Mouse (Mus musculus) testis, adult 2 months (tissue): Measurements from ENCODE around the gene Mxi1. TPM values are rescaled to one million over a fixed set of nuclear protein-coding genes. Genes with fewer than 3 reads are reported as not detected.
A peak's percentile ranks its signal among the peaks of the same experiment; 100 is the strongest.

ENCODE experiments used
- H3K27ac ChIP-seq: fragments of 200-500 bp; 2 replicates; pipeline ENCODE4 v1.5.1; 2012; ENCODE audit warnings: low read depth, low read length; ENCODE audit not compliant: control insufficient read depth, insufficient read depth
- H3K27me3 ChIP-seq: fragments of 200-500 bp; 2 replicates; pipeline ENCODE4 v1.6.1; 2012; ENCODE audit warnings: mild to moderate bottlenecking, low read length, moderate library complexity; ENCODE audit not compliant: control insufficient read depth, insufficient read depth
- H3K36me3 ChIP-seq: fragments of 200-500 bp; 2 replicates; pipeline ENCODE4 v1.6.1; 2012; ENCODE audit warnings: mild to moderate bottlenecking, low read length; ENCODE audit not compliant: control insufficient read depth, insufficient read depth
- H3K4me1 ChIP-seq: fragments of 200-500 bp; 2 replicates; pipeline ENCODE4 v1.6.1; 2012; ENCODE audit warnings: low read length; ENCODE audit not compliant: control insufficient read depth, insufficient read depth
- H3K4me3 ChIP-seq: fragments of 200-500 bp; 2 replicates; pipeline ENCODE4 v1.5.1; 2012; ENCODE audit warnings: low read depth, mild to moderate bottlenecking, low read length, moderate library complexity, mixed read lengths; ENCODE audit not compliant: control insufficient read depth
- CTCF ChIP-seq: fragments of 200-500 bp; IDR thresholded peaks from 2 replicates; pipeline ENCODE4 v1.5.1; 2012; ENCODE audit warnings: low read depth, mild to moderate bottlenecking, inconsistent platforms, low read length, moderate library complexity; ENCODE audit not compliant: control insufficient read depth, insufficient read depth, insufficient replicate concordance
- POLR2A ChIP-seq: fragments of 200-500 bp; IDR thresholded peaks from 2 replicates; pipeline ENCODE4 v1.6.1; 2012; ENCODE audit warnings: low read depth, mild to moderate bottlenecking, inconsistent platforms, low read length, moderate library complexity; ENCODE audit not compliant: control insufficient read depth
- polyA plus RNA-seq: library from polyadenylated mRNA; depleted of rRNA; stranded (reverse); fragments of >200 nt; gene quantifications from 2 replicates; pipeline ENCODE4 v1.2.3, GENCODE M21; 2012

Gene Mxi1
- polyA plus RNA-seq, 1 experiment = 54.8 TPM

DNA sequence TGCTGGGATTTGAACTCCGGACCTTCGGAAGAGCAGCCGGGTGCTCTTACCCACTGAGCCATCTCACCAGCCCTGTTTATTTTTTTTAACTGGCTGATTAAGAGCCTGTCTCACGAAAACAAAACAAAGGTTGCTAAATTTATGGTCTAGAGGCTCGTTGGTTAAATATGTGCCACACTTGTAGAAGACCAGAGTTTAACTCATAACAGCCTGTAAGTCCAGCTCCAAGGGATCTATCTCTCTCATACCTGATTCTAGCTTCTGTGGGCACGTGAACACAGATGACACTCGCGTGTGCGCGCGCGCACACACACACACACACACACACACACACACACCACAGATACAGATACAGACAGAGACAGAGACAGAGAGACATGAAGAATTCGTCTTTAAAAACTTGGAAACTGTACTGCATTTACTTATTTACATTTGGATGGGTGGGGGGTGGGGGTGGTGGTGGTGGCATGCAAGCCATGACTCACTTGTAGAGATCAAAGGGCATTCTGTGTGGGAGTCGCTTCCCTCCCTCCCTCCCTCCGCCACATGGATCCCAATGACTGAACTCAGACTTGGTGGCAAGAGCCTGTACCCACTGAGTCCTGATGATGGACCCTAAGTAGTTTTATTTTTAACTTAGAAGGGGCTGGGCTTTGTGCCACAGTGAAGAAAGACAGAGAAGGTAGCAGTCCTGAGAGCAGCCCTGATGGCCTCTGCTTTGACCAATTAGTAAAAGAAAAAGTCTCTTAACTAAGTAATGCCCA is 103.5 kb downstream of the Mxi1 start:
- H3K27ac ChIP-seq = no peak overlapping the region
- H3K4me1 ChIP-seq = peaks cover 11% of the 10 kb centered on the region
- no peaks in the 10 kb centered on the region for H3K36me3 ChIP-seq
- TF ChIP-seq POLR2A = no peak
- TF ChIP-seq CTCF = no peak
- H3K27me3 ChIP-seq = no peaks in the 10 kb centered on the region
- H3K4me3 ChIP-seq = no peak overlapping the region

DNA sequence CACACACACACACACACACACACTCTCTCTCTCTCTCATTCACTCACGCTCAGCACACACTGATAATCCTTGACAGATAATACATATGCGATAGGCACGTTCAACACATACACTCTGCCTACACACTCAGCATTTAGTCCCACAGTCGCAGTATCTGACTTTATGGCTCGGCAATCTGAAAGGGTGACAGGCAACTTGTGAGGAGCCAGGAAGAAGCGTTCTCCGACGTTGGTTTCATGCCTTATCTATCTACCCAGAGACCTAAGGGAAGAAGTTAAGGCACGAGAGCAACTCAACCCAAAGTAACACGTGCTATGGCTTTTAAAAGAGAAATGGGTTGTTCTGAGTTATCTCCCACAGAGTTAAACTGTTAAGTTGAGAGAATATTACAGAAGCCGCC is 104.3 kb downstream of the Mxi1 start:
- no peak overlapping the region for H3K4me3 ChIP-seq
- no peaks in the 10 kb centered on the region for H3K27me3 ChIP-seq
- no peaks in the 10 kb centered on the region for H3K36me3 ChIP-seq
- H3K4me1 ChIP-seq = peaks cover 11% of the 10 kb centered on the region
- H3K27ac ChIP-seq = no peak overlapping the region
- TF ChIP-seq POLR2A (no peak), CTCF (no peak)

DNA sequence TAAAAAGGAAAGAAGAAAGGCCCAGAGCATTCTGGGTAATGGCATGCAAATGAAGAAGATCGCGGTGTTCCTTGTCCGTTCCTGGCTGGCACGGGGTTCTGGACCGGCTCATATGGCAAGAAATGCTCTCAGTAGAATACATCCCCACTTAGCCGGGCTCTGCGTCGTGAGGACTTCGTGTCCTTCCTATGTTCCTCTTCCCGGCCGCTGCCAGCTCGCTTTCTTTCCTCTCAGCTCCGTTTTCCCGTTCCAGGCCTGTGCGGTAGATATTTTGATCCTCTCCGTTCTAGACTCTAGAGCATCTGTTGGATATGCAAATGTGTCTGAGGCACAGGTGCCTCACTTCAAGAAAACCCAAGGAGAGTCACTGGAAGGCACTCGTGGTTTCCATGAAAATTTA is 104.9 kb downstream of the Mxi1 start:
- 0 out of 2 replicates have a peak, but pooled peaks have one; percentile 17 for TF ChIP-seq POLR2A
- TF ChIP-seq CTCF = no peak
- peak overlapping the region; percentile 87 for H3K4me3 ChIP-seq
- no peaks in the 10 kb centered on the region for H3K27me3 ChIP-seq
- H3K27ac ChIP-seq = peak overlapping the region; percentile 73
- peaks cover 8% of the 10 kb centered on the region for H3K4me1 ChIP-seq
- no peaks in the 10 kb centered on the region for H3K36me3 ChIP-seq

DNA sequence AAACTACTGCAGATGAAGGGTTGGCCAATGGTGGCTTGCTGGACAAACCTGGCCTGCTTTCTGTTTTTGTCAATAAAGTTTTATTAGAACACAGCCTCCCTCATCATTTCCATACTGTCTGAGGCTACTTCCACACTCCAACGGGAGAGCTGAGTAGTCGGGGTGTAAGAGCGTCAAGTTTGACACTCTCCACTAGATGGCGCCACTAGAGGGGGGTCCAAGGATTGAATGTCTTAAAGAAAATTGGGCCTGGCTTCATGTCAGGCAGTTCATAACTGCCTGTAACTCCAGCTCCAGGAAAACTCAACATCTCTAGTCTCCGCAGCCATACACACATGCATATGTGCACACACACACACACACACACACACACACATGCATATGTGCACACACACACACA is 109.5 kb downstream of the Mxi1 start:
- no peaks in the 10 kb centered on the region for H3K27me3 ChIP-seq
- TF ChIP-seq CTCF (peak; percentile 46; the same call in 1 of the 2 replicates), POLR2A (no peak)
- H3K4me3 ChIP-seq = no peak overlapping the region
- peaks cover 16% of the 10 kb centered on the region for H3K4me1 ChIP-seq
- no peak overlapping the region for H3K27ac ChIP-seq
- H3K36me3 ChIP-seq = no peaks in the 10 kb centered on the region

DNA sequence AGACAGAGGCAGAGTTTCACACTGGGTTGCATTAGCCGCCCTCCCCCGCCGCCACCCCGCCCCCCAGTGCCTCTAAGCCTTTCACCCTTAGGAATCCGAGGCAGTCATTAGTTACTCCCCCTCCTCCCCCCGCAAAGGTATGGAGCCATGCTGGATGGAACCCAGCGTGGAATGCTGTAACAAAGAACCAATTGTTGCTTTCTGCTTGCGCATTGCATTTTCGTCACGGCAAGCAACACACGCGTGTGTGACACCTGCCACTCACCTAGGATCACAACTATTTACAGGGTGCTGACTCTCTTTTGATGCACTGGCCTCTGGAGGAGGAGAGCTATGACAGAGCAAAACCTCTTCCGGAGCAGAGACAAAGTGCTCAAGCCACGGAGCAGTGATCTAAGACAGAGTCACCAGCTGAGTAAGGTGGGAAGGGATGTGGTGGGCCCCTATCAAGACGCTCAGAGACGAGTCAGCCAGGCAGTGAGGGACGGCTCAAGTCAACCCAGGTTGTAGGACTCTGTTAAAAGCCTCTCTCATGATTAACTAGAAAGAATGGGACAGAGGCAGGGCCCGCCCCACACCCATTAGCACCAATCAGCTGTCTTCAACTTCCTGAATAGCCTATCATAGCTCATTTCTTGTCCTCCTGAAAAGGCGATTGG is 110.7 kb downstream of the Mxi1 start:
- peaks cover 9% of the 10 kb centered on the region for H3K4me1 ChIP-seq
- no peaks in the 10 kb centered on the region for H3K27me3 ChIP-seq
- H3K36me3 ChIP-seq = no peaks in the 10 kb centered on the region
- no peak overlapping the region for H3K27ac ChIP-seq
- H3K4me3 ChIP-seq = peak overlapping the region; percentile 41
- TF ChIP-seq POLR2A (no peak), CTCF (no peak)

DNA sequence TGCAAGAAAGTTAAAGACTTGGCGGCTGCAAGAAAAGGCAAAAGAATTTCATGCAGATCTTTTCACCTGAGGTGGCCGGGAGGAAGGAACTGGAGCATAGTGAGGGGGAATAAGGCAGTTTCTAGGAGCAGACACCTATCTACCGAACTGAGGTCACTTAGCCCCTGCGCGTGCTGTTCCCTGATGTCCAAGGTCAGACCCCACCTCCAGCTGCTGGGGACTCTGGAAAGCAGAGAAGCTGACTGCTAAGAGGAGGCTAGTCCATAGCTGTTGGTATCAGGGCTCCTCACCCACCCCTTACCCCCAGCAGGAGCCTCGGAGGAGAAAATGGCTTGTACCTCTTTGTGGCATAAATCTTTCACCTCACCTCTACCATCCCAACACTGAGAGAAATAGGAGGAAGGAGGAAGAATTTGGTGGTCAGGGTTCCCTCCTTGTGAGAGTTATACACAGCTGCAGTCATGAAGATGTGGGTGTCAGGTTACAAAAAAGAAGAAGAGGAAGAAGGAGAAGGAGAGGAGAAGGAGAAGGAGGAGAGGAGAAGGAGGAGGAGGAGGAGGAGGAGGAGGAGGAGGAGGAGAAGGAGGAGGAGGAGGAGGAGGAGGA is 111.4 kb downstream of the Mxi1 start:
- H3K4me3 ChIP-seq = peak overlapping the region; percentile 14; the same call in 1 of the 2 replicates
- TF ChIP-seq POLR2A = no peak
- TF ChIP-seq CTCF = no peak
- no peak overlapping the region for H3K27ac ChIP-seq
- H3K4me1 ChIP-seq = peaks cover 9% of the 10 kb centered on the region
- no peaks in the 10 kb centered on the region for H3K36me3 ChIP-seq
- no peaks in the 10 kb centered on the region for H3K27me3 ChIP-seq
